Mouse (Mus musculus) activated CD4-positive, CD25-positive, alpha-beta regulatory T cell, adult 4 months (primary cell): ENCODE measurements around the gene Cacnb1. TPM values are rescaled to one million over a fixed set of nuclear protein-coding genes. Genes with fewer than 3 reads are reported as not detected.

Experiments
- ATAC-seq: one replicate; pipeline ENCODE4 v1.8.0; 2017
- polyA plus RNA-seq, 2 experiments: library from polyadenylated mRNA; unstranded; fragments of 100-300 nt; shearing (Covaris generic); gene quantifications; one replicate each; pipeline ENCODE4 v1.2.1; 2017

Cacnb1 gene
- polyA plus RNA-seq, 2 experiments from 2014 or later: 1.4 to 2.9 TPM

DNA sequence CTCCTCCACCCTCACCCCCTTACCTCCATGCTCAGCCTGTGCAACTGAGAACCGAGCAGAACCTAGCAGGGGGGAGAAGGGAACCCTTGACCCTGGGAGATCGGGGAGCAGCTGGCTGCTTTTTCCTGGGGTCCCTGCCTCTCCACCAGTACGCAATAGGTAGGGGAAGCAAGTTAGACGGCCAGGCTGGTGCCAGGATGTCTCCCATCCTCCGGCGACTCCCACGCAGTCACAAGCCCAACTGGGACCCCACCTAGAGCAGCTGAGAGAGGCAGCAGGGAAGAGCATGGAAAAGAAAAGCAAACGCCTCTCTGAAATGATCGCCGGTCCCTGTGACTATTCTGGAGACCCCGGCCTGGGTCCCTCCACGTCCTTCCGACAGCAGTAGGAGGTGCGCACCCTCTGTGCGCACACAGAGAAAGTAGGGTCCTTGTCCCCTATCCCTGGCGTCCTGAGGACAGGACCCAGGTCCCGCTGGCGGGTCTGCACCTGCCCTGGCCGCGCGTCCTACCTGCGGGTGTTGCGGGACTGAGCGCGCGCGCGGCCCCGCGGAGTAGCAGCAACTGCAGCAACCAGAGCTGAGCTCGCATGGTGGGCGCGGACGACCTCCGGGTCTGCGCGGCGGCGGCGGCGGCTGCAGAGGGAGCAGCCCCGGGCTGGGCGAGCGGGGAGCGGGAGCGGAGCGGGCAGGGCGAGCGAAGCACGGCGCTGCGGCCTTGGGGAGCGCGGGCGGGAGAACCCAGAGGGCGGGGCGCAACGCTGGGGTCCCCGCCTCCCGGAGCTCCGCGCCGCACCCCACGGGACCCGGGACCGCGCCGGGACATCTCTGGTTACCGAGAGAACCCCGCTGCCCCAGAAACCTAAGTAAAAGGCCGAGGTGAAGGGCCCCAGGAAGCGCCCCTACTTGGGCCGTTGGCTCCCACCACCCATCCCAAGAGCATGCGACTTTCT, 36.8 kb downstream of the Cacnb1 start, which contains the start of gene Plxdc1:
Plxdc1 (minus strand) TSS at position 718 of the 951 bp plus-strand sequence.
- ATAC-seq: no peak

DNA sequence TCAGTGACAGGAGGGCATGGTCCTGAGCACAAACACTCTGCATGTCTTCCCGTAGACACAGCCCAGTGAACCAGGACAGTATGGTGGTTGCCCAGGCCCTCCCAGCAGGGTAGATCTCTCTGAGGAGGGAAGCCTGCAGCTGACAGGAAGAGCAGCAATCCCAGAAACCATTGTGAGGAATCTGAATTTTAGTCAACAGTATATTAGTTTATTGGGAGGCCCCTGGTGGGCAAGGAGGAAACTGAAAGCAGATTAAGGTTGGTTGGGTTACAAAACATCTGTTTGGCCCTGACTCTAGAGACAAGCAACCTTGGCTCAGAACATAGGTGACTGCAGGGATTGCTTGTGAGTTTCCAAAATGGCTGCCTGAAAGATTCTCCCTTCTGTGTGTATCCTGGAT, 38.9 kb downstream of the Cacnb1 start:
- ATAC-seq: no peak

DNA sequence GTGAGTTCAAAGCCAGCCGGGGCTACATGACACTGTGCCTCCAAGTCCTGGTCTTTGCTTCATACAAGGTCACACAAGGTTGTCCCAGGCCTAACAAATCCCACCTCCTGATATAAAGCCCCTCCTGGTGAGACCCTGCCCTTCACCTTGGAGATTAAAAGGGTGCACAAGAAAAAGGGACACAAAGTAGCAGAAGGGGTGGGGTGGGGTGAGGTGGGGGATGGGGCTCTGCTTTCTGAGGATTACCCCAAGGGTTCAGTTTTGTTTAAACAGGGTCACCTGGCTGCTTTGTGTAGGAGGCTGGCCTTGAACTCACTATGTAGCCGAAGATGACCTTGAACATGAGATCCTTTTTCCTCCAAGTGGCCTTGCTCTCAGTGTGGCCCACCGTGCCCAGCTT, 39.3 kb downstream of the Cacnb1 start:
- ATAC-seq: no peak

DNA sequence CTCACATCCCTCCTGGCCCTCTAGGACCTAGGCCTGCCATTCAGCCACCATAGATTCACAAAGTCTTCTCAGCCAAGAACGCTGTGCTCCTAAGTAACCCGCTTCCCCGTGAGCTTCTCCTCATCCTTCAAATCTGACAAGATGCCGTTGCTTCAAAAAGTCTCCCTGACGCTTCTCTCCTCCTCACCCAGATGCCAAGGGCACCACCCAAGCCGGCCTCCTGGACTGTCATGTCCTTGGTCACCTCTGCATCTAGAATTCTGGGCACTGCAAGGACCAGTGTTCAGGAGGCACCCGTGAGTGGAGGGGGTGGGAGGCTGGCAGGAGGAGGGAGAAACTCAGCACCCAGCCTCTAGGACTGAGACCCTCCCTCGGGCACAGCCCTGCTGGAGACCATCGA, 40.1 kb downstream of the Cacnb1 start:
- no peak for ATAC-seq

DNA sequence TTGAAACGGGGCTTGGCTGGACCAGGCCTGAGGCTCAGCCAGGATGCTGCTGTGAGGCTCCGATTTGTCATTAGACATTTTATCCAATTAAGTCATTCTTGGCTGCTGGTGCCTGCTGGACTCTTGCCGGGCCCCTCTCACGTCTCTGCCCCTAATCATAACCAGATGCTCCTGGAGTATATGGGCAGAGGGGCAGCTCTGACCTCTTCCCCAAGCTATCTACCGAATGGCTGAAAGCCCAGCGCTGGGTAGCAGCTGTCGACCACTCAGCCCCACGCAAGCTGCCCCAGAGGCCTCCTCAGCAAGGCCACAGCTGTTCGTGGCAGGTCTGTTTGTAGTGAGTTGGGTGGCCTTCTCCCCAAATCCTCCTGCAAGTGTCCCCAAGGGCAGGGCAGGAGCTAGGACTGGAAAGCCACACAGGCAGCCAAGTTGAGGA, 42.3 kb downstream of the Cacnb1 start:
- ATAC-seq: no peak

DNA sequence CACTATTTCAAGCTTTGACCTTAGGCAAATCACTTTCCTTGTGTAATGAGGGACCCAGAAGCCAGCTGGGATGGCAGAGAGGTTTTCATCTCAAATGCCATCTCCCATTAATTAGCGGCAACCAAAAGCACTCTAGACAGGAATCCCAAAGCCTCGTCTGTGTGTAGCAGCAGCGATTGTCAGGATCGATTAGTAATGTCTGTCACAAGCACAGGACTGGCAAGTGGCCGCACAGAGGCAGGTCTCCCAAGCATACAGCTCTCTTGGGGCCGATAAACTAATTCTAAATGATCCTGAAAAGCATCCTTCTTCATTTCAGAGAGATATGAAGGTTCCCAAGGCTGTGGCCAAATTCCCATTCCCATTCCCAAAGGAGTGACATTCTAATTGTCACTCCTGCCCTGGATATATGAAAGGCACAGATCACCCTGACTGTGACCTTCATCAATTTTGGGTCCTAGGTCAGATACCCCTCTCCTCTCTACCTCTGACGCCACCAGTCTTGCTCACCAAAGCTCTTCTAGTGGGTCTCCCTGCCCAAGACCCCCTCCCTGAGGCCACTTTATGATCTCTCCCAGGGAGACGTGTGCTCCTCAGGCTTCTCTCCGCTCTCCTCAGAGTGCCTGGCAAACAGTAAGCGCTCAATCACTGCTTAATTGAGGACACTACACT, 42.9 kb downstream of the Cacnb1 start:
- no peak for ATAC-seq

DNA sequence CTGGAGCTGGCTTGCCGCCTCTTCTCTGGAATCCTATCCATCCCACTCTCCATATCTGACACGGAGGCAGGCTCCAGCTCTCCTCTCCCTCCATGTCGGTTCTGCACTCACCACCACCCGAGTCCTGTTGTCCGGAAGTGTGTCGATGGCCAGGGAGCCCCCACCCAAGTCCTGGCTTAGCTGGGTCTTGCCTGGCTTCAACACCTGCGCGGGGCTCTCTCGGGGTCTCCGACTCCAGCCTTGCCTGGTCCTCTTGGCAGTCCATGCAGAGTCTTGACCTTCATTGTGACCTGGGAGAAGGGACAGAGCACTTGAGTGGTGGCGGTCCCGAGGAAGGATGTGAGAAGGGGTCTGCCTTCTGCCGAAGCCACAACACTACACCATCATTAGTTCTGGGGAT, 44.4 kb downstream of the Cacnb1 start:
- ATAC-seq: no peak

DNA sequence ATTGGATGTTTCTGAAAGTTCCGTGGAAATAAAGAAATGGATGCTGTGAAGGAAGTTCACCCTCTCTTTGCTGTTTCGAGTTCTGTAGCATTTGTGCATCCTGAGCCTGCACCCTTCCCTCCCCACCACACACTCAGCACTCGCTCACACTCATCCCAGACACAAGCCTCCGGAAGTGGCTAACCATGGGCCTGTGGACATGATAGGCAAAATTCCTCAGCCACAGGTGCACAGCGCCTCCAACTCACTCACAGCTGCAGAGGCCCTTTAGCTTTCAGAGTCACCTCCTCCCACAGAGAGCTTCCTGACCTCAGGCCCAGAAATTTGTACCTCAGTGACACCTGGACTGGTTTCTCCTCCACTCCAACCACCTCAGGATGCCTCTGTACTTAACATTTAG, 45.0 kb downstream of the Cacnb1 start:
- no peak for ATAC-seq

DNA sequence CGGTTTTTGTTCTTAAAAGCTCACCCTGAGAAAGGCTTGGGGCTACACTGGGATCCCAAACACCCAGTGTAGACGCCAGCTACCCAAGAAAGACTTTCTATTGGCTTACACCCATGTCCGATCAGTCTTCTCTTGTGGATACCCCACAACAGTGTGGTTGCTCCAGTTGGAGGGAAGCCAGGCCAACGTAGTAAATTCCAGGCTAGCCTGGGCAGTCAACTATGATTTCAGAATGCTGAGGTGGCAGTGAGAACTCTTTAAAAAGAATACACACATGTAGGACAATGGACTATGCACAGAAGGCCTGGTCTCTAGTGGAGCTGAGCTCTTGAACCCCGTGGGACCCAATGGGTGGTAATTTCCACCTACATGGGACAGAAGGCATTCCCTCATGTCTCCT, 48.1 kb downstream of the Cacnb1 start:
- no peak for ATAC-seq

DNA sequence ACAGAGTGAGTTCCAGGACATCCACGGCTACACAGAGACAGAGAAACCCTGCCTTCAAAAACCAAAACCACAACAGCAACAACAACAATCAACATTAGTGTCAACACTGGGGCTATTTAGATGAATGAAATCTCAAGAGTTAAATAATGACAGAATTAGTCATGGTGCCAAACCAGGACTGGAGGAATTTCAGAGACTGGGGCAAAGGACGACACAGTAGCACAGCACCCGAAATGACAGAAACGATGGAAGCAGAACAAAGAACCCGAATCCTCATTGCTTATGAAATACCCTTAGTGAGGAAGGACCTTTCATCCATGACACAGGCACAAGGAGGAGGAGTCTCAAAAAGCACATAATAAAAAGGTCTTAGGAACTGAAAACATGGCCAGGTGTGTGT, 48.7 kb downstream of the Cacnb1 start:
- ATAC-seq: no peak

DNA sequence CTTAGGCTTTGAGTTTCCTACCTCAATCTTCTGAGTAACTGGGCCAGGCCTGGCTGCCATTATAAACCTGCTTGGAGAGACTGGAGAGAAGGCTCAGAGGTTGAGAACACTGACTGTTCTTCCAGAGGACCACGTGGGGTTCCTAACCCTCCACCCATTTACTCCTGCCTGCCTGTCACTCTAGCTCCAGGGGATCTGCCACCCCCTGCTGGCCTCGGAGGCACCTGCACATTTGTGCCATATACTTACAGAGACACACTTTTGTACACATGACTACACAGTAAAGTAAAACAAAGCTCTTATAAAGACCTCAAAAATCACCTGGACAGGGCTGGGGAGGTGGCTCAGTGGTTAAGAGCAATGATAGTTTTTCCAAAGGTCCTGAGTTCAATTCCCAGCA, 50.4 kb downstream of the Cacnb1 start:
- ATAC-seq: no peak

DNA sequence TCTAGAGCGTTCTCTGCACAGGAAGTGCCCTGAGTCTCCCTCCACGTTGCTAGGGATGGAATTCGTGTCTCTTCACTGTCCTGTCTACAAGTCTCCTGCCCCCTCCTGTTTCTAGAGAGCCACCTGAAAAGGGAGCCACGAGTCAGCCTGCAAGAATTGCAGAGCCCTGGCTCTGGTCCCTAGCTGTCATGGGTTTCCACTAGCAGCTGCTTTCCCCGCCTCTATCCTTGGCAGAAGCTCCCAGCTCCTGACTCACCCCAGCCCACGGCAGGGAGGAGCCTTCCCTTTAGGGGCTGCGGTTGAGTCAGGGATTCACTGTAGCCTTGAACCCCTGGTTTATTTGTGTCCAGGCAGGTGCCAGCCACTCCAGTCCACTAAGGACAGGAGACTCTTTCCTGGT, 51.6 kb downstream of the Cacnb1 start:
- no peak for ATAC-seq

DNA sequence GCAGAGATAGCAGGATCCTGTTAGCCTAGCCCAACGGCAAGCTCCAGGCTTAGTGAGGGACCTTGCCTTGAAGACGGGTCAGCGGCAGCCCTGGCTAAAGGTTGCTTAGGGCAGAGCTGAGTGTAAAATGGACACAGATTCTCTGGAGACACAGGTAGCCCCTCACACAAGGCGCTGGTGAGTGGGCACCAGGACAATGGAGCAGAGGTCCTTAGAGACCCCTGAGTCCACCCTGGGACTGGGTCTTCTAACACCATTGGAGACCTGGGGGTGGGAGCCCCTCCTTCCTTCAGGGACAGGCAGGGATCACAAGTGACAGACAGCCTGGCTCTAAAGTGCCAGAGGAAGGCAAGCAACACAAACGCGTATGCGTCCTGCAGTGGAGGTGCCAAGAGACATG, 52.1 kb downstream of the Cacnb1 start:
- ATAC-seq: no peak

DNA sequence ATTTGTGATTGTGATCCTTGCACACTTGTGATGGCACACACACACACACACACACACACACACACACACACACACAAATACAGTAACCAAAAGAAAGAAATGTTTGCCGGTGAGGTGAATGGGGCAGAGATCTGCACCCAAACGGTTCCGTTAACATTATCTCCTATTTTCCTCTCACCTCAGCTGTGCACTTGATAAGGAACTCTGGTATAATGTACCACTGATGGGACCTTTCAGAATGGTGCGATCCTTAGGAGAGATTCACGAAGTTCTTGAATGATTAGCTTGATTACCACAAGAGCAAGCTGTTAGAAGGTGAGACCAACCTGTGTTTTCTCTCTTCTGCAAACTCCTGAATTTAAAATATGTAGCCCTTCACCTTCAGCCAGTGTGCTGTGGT, 54.4 kb downstream of the Cacnb1 start:
- no peak for ATAC-seq

DNA sequence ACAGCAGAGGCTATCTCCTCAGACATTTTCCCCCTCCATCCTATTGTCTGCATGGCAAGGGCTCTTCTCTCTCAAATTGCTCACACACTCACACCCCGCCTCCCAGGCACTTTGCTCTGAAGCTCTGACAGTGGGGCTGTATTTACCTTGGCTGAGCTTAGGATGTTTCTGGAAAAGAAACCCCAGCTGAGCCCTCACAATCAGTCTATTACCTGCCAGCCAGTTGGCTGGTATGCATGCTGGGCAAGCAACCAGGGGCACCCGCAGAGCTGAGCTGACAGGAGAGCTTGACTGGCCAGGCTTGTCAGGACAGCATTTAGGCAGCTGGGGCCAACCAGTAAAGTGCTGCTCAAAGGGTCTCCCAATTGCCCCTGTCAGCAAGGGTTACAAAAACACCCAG, 55.7 kb downstream of the Cacnb1 start:
- no peak for ATAC-seq

DNA sequence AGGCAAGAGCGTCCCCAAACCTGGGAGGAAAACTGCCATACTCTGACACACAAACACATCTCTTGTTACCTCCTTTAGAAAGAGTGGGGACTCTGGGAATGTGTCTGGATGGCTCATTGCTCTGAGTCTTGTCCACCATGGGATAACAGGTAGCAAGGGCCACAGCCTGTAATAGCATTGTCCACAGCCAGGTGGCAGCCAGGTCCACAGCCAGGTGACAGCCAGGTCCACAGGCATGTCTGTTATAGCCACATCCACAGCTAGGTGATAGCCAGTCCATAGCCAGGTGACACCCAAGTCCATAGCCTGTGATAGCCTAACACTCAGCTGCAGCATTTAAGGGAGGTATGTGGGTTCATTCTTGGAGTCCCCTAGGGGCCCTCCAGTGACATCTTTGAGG, 61.9 kb downstream of the Cacnb1 start:
- ATAC-seq: no peak

DNA sequence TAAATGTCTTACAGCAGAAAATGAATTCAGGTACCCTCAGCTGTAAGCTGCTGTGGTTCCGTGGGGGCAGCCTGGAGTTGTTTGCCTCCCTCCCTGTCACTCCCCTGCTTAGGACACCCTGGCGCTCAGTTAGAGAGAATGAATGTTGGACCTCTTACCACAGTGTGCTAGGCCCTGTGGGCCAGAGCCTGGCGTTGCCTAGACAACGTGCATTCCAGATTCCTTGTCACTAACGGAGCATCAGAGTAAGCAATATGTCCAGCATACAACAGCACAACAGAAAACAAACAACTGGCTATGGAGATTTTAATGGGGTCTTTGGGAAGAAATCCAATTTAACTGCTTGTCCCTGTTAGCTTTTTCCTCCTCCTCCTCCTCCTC, 63.5 kb downstream of the Cacnb1 start:
- no peak for ATAC-seq

DNA sequence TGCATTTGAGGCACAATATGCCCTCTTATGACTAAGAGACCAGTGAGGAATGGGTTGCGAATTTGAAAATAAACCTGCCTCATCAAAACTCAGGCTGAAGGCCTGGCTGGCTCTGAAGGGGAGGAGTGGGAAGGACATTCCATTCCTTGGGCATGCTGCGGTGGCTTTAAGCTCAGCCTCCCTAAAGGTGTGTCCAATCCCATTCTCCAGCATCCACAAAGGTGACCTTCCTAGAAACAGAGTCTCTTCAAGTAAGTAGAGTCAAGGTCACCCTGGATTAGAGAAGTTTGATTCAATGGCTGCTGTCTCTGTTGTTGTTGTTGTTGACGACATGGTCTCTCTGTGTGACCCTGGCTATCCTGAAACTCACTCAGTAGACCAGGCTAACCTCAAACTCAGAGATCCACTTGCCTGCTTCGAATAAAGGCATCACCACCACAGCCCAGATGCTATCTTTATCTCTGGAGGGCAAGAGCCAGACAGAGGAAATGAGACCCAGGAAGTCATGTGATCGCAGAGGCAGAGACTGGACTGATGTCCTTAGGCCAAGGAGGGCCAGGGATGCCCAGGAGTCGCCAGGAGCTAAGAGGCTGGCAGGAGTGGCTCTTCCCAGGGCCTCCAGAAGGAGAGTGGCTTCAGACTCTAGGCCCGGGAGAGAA, 64.1 kb downstream of the Cacnb1 start:
- no peak for ATAC-seq

DNA sequence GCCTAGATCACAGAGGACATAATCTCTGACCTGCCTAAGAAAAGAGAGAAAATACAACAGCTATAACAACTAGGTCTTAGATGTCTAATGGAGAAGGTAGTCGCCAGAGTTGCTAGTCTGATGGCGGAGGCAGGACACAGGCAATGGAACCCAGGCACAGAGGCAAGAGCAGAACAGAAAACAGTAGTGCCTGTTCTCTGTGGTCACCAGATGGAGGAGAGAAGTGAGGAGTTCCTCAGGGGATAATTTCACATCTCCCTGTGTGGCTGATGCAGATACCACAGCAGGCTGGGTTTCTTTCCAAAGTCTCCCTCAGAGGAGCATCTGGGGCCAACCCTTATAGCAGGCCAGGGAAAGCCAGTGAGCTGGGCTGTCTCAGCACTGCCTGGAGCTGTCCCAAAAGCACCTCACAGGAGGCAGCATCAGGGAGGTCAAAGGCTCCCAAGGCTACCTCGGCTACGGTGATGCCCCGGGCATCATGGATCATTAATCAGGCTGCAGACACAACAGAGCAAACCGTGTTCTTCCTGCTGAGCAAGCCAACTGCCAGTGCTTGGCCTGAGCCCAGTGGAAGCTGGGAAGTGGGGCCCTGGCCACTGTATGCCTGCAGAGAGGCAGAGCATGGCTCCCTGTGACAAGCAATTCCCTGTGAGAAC, 65.8 kb downstream of the Cacnb1 start:
- ATAC-seq: no peak

DNA sequence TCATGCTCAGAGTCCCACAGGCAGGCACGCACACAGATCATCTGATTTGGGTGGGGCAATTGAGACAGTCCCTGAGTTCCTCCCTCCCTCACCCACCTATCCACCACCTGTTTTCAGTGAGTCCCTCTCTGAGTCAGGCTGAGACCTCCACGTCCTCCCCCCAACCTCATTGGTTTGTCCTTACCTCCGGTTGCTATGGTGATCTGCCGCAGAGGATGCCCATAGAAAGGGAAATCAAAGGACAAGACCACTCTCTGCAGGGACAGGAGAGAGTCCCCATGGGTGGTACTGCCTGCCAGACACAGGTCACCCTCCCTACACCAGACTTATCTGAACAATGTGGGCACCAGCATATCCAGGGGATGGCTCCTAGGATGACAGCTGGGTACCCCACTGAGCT, 66.9 kb downstream of the Cacnb1 start:
- ATAC-seq: no peak

DNA sequence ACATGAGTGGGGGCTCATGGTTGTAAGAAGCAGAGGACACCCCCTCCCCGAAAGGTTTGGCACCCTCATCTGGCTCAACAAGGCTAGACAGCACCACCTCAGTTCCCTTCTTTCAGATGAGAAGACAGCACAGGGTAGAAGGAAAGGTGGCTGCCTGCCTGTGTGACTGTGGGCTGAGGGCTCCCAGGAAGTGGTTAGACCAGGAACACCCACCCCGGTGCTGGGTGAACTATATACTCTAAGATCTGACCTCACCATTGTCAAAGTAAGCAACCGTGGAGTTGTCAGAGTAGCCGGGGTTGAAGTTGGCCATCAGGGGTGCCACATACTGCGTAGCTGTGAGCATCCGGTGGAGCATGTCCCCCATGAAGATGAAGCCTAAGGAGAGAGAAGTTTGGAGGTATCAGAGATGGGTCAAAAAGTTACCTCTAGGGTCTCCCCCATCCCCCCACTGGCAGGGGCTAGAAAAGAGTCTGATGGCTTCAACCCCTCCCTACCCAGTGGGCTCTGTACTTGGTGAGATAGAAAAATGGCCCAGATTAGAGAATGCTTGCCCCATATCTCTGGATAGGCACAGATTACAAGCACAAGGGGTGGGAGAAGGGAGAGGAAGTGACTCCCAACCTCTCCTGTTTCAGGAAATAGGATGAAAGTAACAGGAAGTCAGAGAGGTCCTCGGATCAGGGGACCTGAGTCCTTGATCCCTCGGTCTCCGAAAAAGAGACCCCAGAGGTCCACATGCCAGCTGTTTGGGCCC, 67.5 kb downstream of the Cacnb1 start:
- ATAC-seq: peak; percentile 97

DNA sequence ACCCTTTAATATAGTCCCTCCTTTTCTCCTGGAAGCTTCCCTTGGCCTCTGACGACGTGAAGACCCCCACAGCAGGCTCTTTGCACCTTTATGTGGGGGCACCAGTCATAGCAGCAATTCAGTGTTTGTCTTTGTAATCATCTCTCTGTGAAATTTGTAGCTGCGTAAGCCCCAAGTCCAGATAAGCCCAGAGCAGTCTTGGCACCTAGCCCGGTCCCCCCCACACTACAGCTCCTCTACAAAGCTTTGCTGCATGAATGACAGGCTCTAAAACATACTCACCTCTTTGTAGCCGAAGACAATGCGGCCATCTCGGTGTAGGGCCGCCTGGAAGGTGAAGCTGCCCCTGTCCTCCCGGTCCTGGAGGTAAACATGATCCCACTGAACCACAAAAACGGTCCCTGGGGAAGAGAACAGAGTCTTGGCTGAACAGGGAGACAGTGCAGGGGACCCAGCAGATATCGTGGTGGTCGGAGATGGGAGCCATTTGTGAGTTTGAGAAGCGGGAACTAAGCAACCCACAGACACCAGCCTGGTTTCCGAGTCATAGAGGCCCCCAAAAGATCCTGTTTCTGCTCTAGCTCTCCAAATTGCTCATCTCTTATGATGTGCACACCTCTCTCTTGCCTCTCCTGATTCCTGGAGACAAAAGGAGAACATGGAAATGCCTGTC, 68.2 kb downstream of the Cacnb1 start:
- no peak for ATAC-seq
